ENCODE assay signal across 8 mouse cellular contexts in genomic region chr1:151177030-151177936, GRCm38 (mm10). TPM values are rescaled to one million over a fixed set of nuclear protein-coding genes. Genes with fewer than 3 reads are reported as not detected.
DNase-seq lines count a peak whose midpoint lies in the region; ATAC-seq and TF ChIP-seq lines count a peak whose summit lies in the region.

No protein-coding gene starts in this region.

- H3K79me2 ChIP-seq in MEL (ENCODE audit: control insufficient read depth, insufficient read depth, low read length, poor library complexity) = no peaks in the 10 kb centered on the region

- TF ChIP-seq RAD21 in MEL (IDR thresholded peaks at IDR 0.05; ENCODE audit: low read depth, low read length) = no peak

- ATAC-seq in liver, embryonic 15.5 days (ENCODE audit: insufficient read depth) = peak; percentile 87
- peak; percentile 94 for ATAC-seq in neutrophil, adult 5-6 weeks (ENCODE audit: extremely low read depth, insufficient number of reproducible peaks, low FRiP score, poor library complexity, severe bottlenecking)

- peaks cover 29 to 51% of the 10 kb centered on the region in 2 experiments for H3K4me1 ChIP-seq in MEL (ENCODE audit: control insufficient read depth in 1 of 2, insufficient read depth in 2 of 2, low read length in 2 of 2)
- H3K4me1 ChIP-seq in liver, embryonic 15.5 days (replicated peaks) = peaks cover 43% of the 10 kb centered on the region

- TF ChIP-seq EP300 in MEL (IDR thresholded peaks at IDR 0.05; ENCODE audit: low read depth in 1 of 2, low read length in 2 of 2) = peak; percentile 87 to 93

- TF ChIP-seq POLR2A in MEL (IDR thresholded peaks at IDR 0.05; ENCODE audit: control insufficient read depth in 1 of 2, insufficient read depth in 1 of 2, low read depth in 1 of 2, low read length in 2 of 2, poor library complexity in 1 of 2) = no peak

- no peaks in the 10 kb centered on the region for H3K27me3 ChIP-seq in MEL (ENCODE audit: control insufficient read depth in 1 of 2, insufficient read depth in 2 of 2, low read length in 2 of 2)
- H3K27me3 ChIP-seq in liver, embryonic 15.5 days = no peaks in the 10 kb centered on the region

- H3K36me3 ChIP-seq in MEL (ENCODE audit: control insufficient read depth in 1 of 2, insufficient read depth in 2 of 2, low read length in 2 of 2) = peaks cover 0 to 36% of the 10 kb centered on the region in 2 experiments; a peak in 2 of 4 replicates
- H3K36me3 ChIP-seq in liver, embryonic 15.5 days (replicated peaks) = no peaks in the 10 kb centered on the region

- peak overlapping the region; percentile 52 to 53 for H3K4me3 ChIP-seq in MEL (ENCODE audit: control insufficient read depth in 1 of 2, insufficient read depth in 1 of 2, low read depth in 2 of 2, low read length in 2 of 2)
- H3K4me3 ChIP-seq in liver, embryonic 15.5 days (replicated peaks) = peak overlapping the region; percentile 44

- H3K9ac ChIP-seq in MEL (ENCODE audit: control insufficient read depth, low read depth, low read length, poor library complexity, severe bottlenecking) = peak overlapping the region; percentile 61
- peak overlapping the region; percentile 34 for H3K9ac ChIP-seq in liver, embryonic 15.5 days

- H3K27ac ChIP-seq in MEL (ENCODE audit: control insufficient read depth, low read depth, low read length) = peak overlapping the region; percentile 97
- peak overlapping the region; percentile 71 for H3K27ac ChIP-seq in liver, embryonic 15.5 days (replicated peaks)

- no peaks in the 10 kb centered on the region for H3K9me3 ChIP-seq in MEL (replicated peaks; ENCODE audit: insufficient read depth, low read length)
- no peaks in the 10 kb centered on the region for H3K9me3 ChIP-seq in liver, embryonic 15.5 days (replicated peaks)

- peak; percentile 13 to 72 for DNase-seq in adrenal gland, adult (ENCODE audit: inconsistent age in 2 of 2, low spot score in 1 of 2)
- DNase-seq in adrenal gland, adult 18-20 months (ENCODE audit: low spot score in 2 of 2) = no peak
- DNase-seq in MEL (ENCODE audit: low read depth, low spot score) = peak; percentile 87
- DNase-seq in fat pad, adult 2 months (ENCODE audit: extremely low read depth, low read depth, low spot score) = peak; percentile 43
- DNase-seq in induced T-regulatory cell, adult 2 months (ENCODE audit: low read depth) = peak; percentile 80
- DNase-seq in testis, postnatal 10 days (ENCODE audit: low spot score) = no peak

- TF ChIP-seq CTCF in MEL (IDR thresholded peaks at IDR 0.05 in 2 of 3, conservative IDR thresholded peaks at IDR 0.05 in 1 of 3; ENCODE audit: control insufficient read depth in 1 of 3, insufficient read depth in 1 of 3, low read depth in 2 of 3, low read length in 3 of 3, poor library complexity in 1 of 3, severe bottlenecking in 1 of 3) = no peak

- H3K4me2 ChIP-seq in liver, embryonic 15.5 days = peak overlapping the region; percentile 66

- WGBS in liver, embryonic 15.5 days (ENCODE audit: insufficient replicate concordance) = 4% methylated on average over 10 of the region's 10 CpGs

TF ChIP-seq in MEL, 35 proteins besides CTCF, POLR2A, EP300 and RAD21 (continues in another document):
- peak; percentile 85 for TF ChIP-seq TAL1 (IDR thresholded peaks at IDR 0.05; ENCODE audit: low read length)
- TF ChIP-seq BHLHE40 (IDR thresholded peaks at IDR 0.05; ENCODE audit: borderline replicate concordance, low read depth, low read length) = peak; percentile 93
- TF ChIP-seq POLR2AphosphoS2 (IDR thresholded peaks at IDR 0.05; ENCODE audit: low read length) = no peak
- peak; percentile 91 for TF ChIP-seq MAFK (IDR thresholded peaks at IDR 0.05; ENCODE audit: borderline replicate concordance, low read depth, low read length)
- TF ChIP-seq ZC3H11A (IDR thresholded peaks at IDR 0.05; ENCODE audit: low read depth, low read length) = no peak
- no peak for TF ChIP-seq ZKSCAN1 (IDR thresholded peaks at IDR 0.05; ENCODE audit: low read depth, low read length)
- TF ChIP-seq SMC3 (IDR thresholded peaks at IDR 0.05; ENCODE audit: low read depth, low read length) = no peak
- TF ChIP-seq ZNF384 (IDR thresholded peaks at IDR 0.05; ENCODE audit: low read depth, low read length) = no peak
- TF ChIP-seq ELF1 (IDR thresholded peaks at IDR 0.05; ENCODE audit: low read depth, low read length) = no peak
- peak; percentile 54 for TF ChIP-seq TBP (IDR thresholded peaks at IDR 0.05; ENCODE audit: low read depth, low read length)
- TF ChIP-seq NELFE (IDR thresholded peaks at IDR 0.05; ENCODE audit: low read depth, low read length) = no peak
- TF ChIP-seq USF1 (IDR thresholded peaks at IDR 0.05; ENCODE audit: low read depth, low read length) = peak; percentile 82
- TF ChIP-seq MXI1 (IDR thresholded peaks at IDR 0.05; ENCODE audit: low read depth, low read length) = no peak
- TF ChIP-seq MYC (IDR thresholded peaks at IDR 0.05; ENCODE audit: low read depth, low read length) = peak; percentile 11; the same call in 1 of the 2 replicates
- TF ChIP-seq MYB (IDR thresholded peaks at IDR 0.05; ENCODE audit: low read depth, low read length) = peak; percentile 65
- no peak for TF ChIP-seq KAT2A (conservative IDR thresholded peaks at IDR 0.05; ENCODE audit: low read depth, low read length)
- peak; percentile 90 for TF ChIP-seq GATA1 (IDR thresholded peaks at IDR 0.05; ENCODE audit: low read depth, low read length)
- TF ChIP-seq POLR2AphosphoS5 (IDR thresholded peaks at IDR 0.05; ENCODE audit: borderline replicate concordance, low read depth, low read length) = no peak
- no peak for TF ChIP-seq NRF1 (IDR thresholded peaks at IDR 0.05; ENCODE audit: insufficient read depth, low read depth, low read length, poor library complexity, severe bottlenecking)
- TF ChIP-seq E2F4 (IDR thresholded peaks at IDR 0.05; ENCODE audit: borderline replicate concordance, low read depth, low read length) = no peak
- TF ChIP-seq MEF2A (IDR thresholded peaks at IDR 0.05; ENCODE audit: extremely low read depth, insufficient replicate concordance, low read depth, low read length, poor library complexity, severe bottlenecking) = no peak
- 0 out of 2 replicates have a peak, but pooled peaks have one; percentile 77 for TF ChIP-seq ZMIZ1 (IDR thresholded peaks at IDR 0.05; ENCODE audit: low read depth, low read length)
- TF ChIP-seq MAX (IDR thresholded peaks at IDR 0.05; ENCODE audit: low read length) = peak; percentile 80
- no peak for TF ChIP-seq UBTF (IDR thresholded peaks at IDR 0.05; ENCODE audit: borderline replicate concordance, insufficient read depth, low read depth, low read length)
- peak; percentile 76 for TF ChIP-seq SIN3A (IDR thresholded peaks at IDR 0.05; ENCODE audit: low read length)
- TF ChIP-seq HCFC1 (IDR thresholded peaks at IDR 0.05; ENCODE audit: low read depth, low read length) = peak; percentile 68
- TF ChIP-seq RCOR1 (IDR thresholded peaks at IDR 0.05; ENCODE audit: low read depth, low read length) = peak; percentile 81
- TF ChIP-seq JUND (IDR thresholded peaks at IDR 0.05; ENCODE audit: low read depth, low read length) = no peak
- peak in 1 of 2 experiments; percentile 55; a peak in 1 of 4 replicates for TF ChIP-seq USF2 (IDR thresholded peaks at IDR 0.05; ENCODE audit: borderline replicate concordance in 1 of 2, insufficient read depth in 1 of 2, low read depth in 1 of 2, low read length in 2 of 2)
- TF ChIP-seq CHD1 (IDR thresholded peaks at IDR 0.05; ENCODE audit: low read depth, low read length) = no peak
- peak; percentile 46; the same call in 1 of the 2 replicates for TF ChIP-seq GABPA (IDR thresholded peaks at IDR 0.05; ENCODE audit: low read depth, low read length)
- peak; percentile 82 for TF ChIP-seq MAZ (IDR thresholded peaks at IDR 0.05; ENCODE audit: low read depth, low read length)
- peak; percentile 95 for TF ChIP-seq ETS1 (IDR thresholded peaks at IDR 0.05; ENCODE audit: low read depth, low read length)

RNA-seq across cellular contexts. Expression of gene Gm47985, which starts 5.1 kb away (rescaled TPM):
- not detected for total RNA-seq in adrenal gland, adult 18-20 months (2021)
- 0.19 and 0.26 TPM in 2 replicates for total RNA-seq in MEL (2012; rRNA removed)
- polyA plus RNA-seq in MEL (2012; ENCODE audit: insufficient read depth in 1 of 2, insufficient read length in 2 of 2, low read depth in 1 of 2, low replicate concordance in 2 of 2, missing spikeins in 1 of 2) = under 1 TPM in 1 of 2 experiments, not detected in 1; 0.25 TPM
- 1.9 and 2.2 TPM in 2 replicates for polyA plus RNA-seq in liver, embryonic 15.5 days (2015; fragmentation: Nextera tagmentation; extraction: Ambion mirVana)
- total RNA-seq in neutrophil, adult 5-6 weeks (2017) = not detected in 2 replicates

RNA-seq across cellular contexts. Expression of gene Gm8947, which starts 14.9 kb away (rescaled TPM):
- total RNA-seq in adrenal gland, adult 18-20 months (2021) = not detected
- 0.08 TPM in 1 of 2 replicates, not detected in the other for total RNA-seq in MEL (2012; rRNA removed)
- not detected for polyA plus RNA-seq in MEL (2012; ENCODE audit: insufficient read depth in 1 of 2, insufficient read length in 2 of 2, low read depth in 1 of 2, low replicate concordance in 2 of 2, missing spikeins in 1 of 2)
- 1.2 and 1.3 TPM in 2 replicates for polyA plus RNA-seq in liver, embryonic 15.5 days (2015; fragmentation: Nextera tagmentation; extraction: Ambion mirVana)
- total RNA-seq in neutrophil, adult 5-6 weeks (2017) = 0.61 TPM in 1 of 2 replicates, not detected in the other

RNA-seq across cellular contexts. Expression of gene Gm47995, which starts 21.0 kb away (rescaled TPM):
- total RNA-seq in adrenal gland, adult 18-20 months (2021) = not detected
- total RNA-seq in MEL (2012; rRNA removed) = not detected in 2 replicates
- polyA plus RNA-seq in MEL (2012; ENCODE audit: insufficient read depth in 1 of 2, insufficient read length in 2 of 2, low read depth in 1 of 2, low replicate concordance in 2 of 2, missing spikeins in 1 of 2) = under 1 TPM in 1 of 2 experiments, not detected in 1; 0.18 TPM
- polyA plus RNA-seq in liver, embryonic 15.5 days (2015; fragmentation: Nextera tagmentation; extraction: Ambion mirVana) = 0.74 and 0.82 TPM in 2 replicates
- total RNA-seq in neutrophil, adult 5-6 weeks (2017) = not detected in 2 replicates

RNA-seq across cellular contexts. Expression of gene 3110040M04Rik, which starts 26.6 kb away (rescaled TPM):
- not detected for total RNA-seq in adrenal gland, adult 18-20 months (2021)
- 0.19 TPM in 1 of 2 replicates, not detected in the other for total RNA-seq in MEL (2012; rRNA removed)
- polyA plus RNA-seq in MEL (2012; ENCODE audit: insufficient read depth in 1 of 2, insufficient read length in 2 of 2, low read depth in 1 of 2, low replicate concordance in 2 of 2, missing spikeins in 1 of 2) = under 1 TPM in 1 of 2 experiments, not detected in 1; 0.25 TPM
- polyA plus RNA-seq in liver, embryonic 15.5 days (2015; fragmentation: Nextera tagmentation; extraction: Ambion mirVana) = 0.39 and 1.0 TPM in 2 replicates
- not detected in 2 replicates for total RNA-seq in neutrophil, adult 5-6 weeks (2017)

RNA-seq across cellular contexts. Expression of gene Gm47996, which starts 32.6 kb away (rescaled TPM):
- not detected for total RNA-seq in adrenal gland, adult 18-20 months (2021)
- not detected in 2 replicates for total RNA-seq in MEL (2012; rRNA removed)
- not detected for polyA plus RNA-seq in MEL (2012; ENCODE audit: insufficient read depth in 1 of 2, insufficient read length in 2 of 2, low read depth in 1 of 2, low replicate concordance in 2 of 2, missing spikeins in 1 of 2)
- polyA plus RNA-seq in liver, embryonic 15.5 days (2015; fragmentation: Nextera tagmentation; extraction: Ambion mirVana) = 0.18 and 0.31 TPM in 2 replicates
- not detected in 2 replicates for total RNA-seq in neutrophil, adult 5-6 weeks (2017)

Comparison
In these comparisons a context has a peak if more than half of its experiments do, and no peak if none do; other contexts are left out.
1. DNase-seq: peak in adrenal gland, adult (2 of 2), MEL (single experiment), fat pad, adult 2 months (single experiment) and induced T-regulatory cell, adult 2 months (single experiment); none in adrenal gland, adult 18-20 months (0 of 2) and testis, postnatal 10 days (single experiment).